Mouse (Mus musculus): ENCODE results near the gene Tbc1d19. TPM values are rescaled to one million over a fixed set of nuclear protein-coding genes. Genes with fewer than 3 reads are reported as not detected.

Gene Tbc1d19
- total RNA-seq, 2 experiments from 2014 or later: 40.6 to 43.5 TPM

- intact Hi-C loops (cut with DNase I): no loop called here
- no peak for DNase-seq (ENCODE audit: low spot score in 2 of 2)
Measured at GRCm38 (mm10) chr5:53881381-53881990, 72.1 kb downstream of the Tbc1d19 start.

- intact Hi-C loops (cut with DNase I): no loop called here
Measured at GRCm38 (mm10) chr5:53901406-53901805, 92.0 kb downstream of the Tbc1d19 start.

GRCm38 (mm10) chr5:53902757-53903156, 93.4 kb downstream of the Tbc1d19 start:
- DNase-seq (ENCODE audit: low spot score in 2 of 2): no peak
- intact Hi-C loops (cut with DNase I): no loop called here

More at GRCm38 (mm10) chr5:53901406-53901805, 92.0 kb downstream of the Tbc1d19 start:
- no peak for DNase-seq (ENCODE audit: low spot score in 2 of 2)

- intact Hi-C loops (cut with DNase I): no loop called here
- DNase-seq (ENCODE audit: low spot score in 2 of 2): no peak
Measured at GRCm38 (mm10) chr5:53909201-53909600, 99.8 kb downstream of the Tbc1d19 start.

GRCm38 (mm10) chr5:53920416-53920815, 111.0 kb downstream of the Tbc1d19 start:
- DNase-seq (ENCODE audit: low spot score in 2 of 2): no peak
- intact Hi-C loops (cut with DNase I): no loop called here

GRCm38 (mm10) chr5:53922149-53922904, 112.9 kb downstream of the Tbc1d19 start:
- intact Hi-C loops (cut with DNase I): no loop called here
- DNase-seq (ENCODE audit: low spot score in 2 of 2): no peak

GRCm38 (mm10) chr5:53924005-53924404, 114.6 kb downstream of the Tbc1d19 start:
- no peak for DNase-seq (ENCODE audit: low spot score in 2 of 2)
- intact Hi-C loops (cut with DNase I): no loop called here

- DNase-seq (ENCODE audit: low spot score in 2 of 2): no peak
- intact Hi-C loops (cut with DNase I): no loop called here
Measured at GRCm38 (mm10) chr5:53926301-53926855, 117.0 kb downstream of the Tbc1d19 start.

GRCm38 (mm10) chr5:53927886-53928285, 118.5 kb downstream of the Tbc1d19 start:
- intact Hi-C loops (cut with DNase I): no loop called here
- peak in 1 of 2 experiments; percentile 49 for DNase-seq (ENCODE audit: low spot score in 2 of 2)

- intact Hi-C loops (cut with DNase I): no loop called here
- no peak for DNase-seq (ENCODE audit: low spot score in 2 of 2)
Measured at GRCm38 (mm10) chr5:53928537-53928936, 119.1 kb downstream of the Tbc1d19 start.

GRCm38 (mm10) chr5:53929205-53929614, 119.8 kb downstream of the Tbc1d19 start:
- no peak for DNase-seq (ENCODE audit: low spot score in 2 of 2)
- intact Hi-C loops (cut with DNase I): no loop called here

- no peak for DNase-seq (ENCODE audit: low spot score in 2 of 2)
- intact Hi-C loops (cut with DNase I): no loop called here
Measured at GRCm38 (mm10) chr5:53929814-53930213, 120.4 kb downstream of the Tbc1d19 start.

GRCm38 (mm10) chr5:53931011-53931410, 121.6 kb downstream of the Tbc1d19 start:
- DNase-seq (ENCODE audit: low spot score in 2 of 2): no peak
- intact Hi-C loops (cut with DNase I): no loop called here

GRCm38 (mm10) chr5:53933628-53934027, 124.2 kb downstream of the Tbc1d19 start:
- peak in 1 of 2 experiments; percentile 63 for DNase-seq (ENCODE audit: low spot score in 2 of 2)
- intact Hi-C loops (cut with DNase I): no loop called here

- intact Hi-C loops (cut with DNase I): no loop called here
- DNase-seq (ENCODE audit: low spot score in 2 of 2): no peak
Measured at GRCm38 (mm10) chr5:53934040-53934439, 124.6 kb downstream of the Tbc1d19 start.

GRCm38 (mm10) chr5:53934826-53935225, 125.4 kb downstream of the Tbc1d19 start:
- no peak for DNase-seq (ENCODE audit: low spot score in 2 of 2)
- intact Hi-C loops (cut with DNase I): no loop called here

- no peak for DNase-seq (ENCODE audit: low spot score in 2 of 2)
- intact Hi-C loops (cut with DNase I): no loop called here
Measured at GRCm38 (mm10) chr5:53937187-53937586, 127.8 kb downstream of the Tbc1d19 start.

GRCm38 (mm10) chr5:53939026-53939425, 129.6 kb downstream of the Tbc1d19 start:
- DNase-seq (ENCODE audit: low spot score in 2 of 2): no peak
- intact Hi-C loops (cut with DNase I): no loop called here

- intact Hi-C loops (cut with DNase I): no loop called here
- DNase-seq (ENCODE audit: low spot score in 2 of 2): peak in 1 of 2 experiments; percentile 63
Measured at GRCm38 (mm10) chr5:53941322-53942024, 132.1 kb downstream of the Tbc1d19 start.

GRCm38 (mm10) chr5:53942332-53942731, 132.9 kb downstream of the Tbc1d19 start:
- intact Hi-C loops (cut with DNase I): no loop called here
- peak in 1 of 2 experiments; percentile 78 for DNase-seq (ENCODE audit: low spot score in 2 of 2)
